Mouse (Mus musculus) ES-Bruce4 (cell line): ENCODE measurements around the gene Cenpb. TPM values are rescaled to one million over a fixed set of nuclear protein-coding genes. Genes with fewer than 3 reads are reported as not detected.

Source experiments
- H3K27ac ChIP-seq: 2 replicates; pipeline ENCODE4 v1.5.1; 2012; ENCODE audit warnings: low read length, inconsistent platforms; ENCODE audit not compliant: insufficient read depth
- H3K27me3 ChIP-seq: 2 replicates; pipeline ENCODE4 v1.6.1; 2012; ENCODE audit warnings: mild to moderate bottlenecking, low read length, inconsistent platforms; ENCODE audit not compliant: control insufficient read depth, poor library complexity, insufficient read depth, severe bottlenecking
- H3K36me3 ChIP-seq: 2 replicates; pipeline ENCODE4 v1.6.1; 2012; ENCODE audit warnings: inconsistent platforms, mild to moderate bottlenecking, low read length, moderate library complexity; ENCODE audit not compliant: control insufficient read depth, poor library complexity, insufficient read depth, severe bottlenecking
- H3K4me1 ChIP-seq: one replicate; pipeline ENCODE4 v1.8.1; 2011; ENCODE audit warnings: low read length; ENCODE audit not compliant: control insufficient read depth, insufficient read depth
- H3K4me3 ChIP-seq: 2 replicates; pipeline ENCODE4 v1.5.1; 2011; ENCODE audit warnings: low read depth, mild to moderate bottlenecking, low read length
- H3K9ac ChIP-seq: 2 replicates; pipeline ENCODE4 v1.6.1; 2012; ENCODE audit warnings: low read depth, mild to moderate bottlenecking, inconsistent platforms; ENCODE audit not compliant: poor library complexity, severe bottlenecking
- H3K9me3 ChIP-seq: replicated peaks from 2 replicates; pipeline ENCODE4 v1.6.1; 2012; ENCODE audit warnings: mild to moderate bottlenecking, low read length, inconsistent platforms; ENCODE audit not compliant: control insufficient read depth, poor library complexity, insufficient read depth, severe bottlenecking
- CTCF ChIP-seq: IDR thresholded peaks from one replicate; pipeline ENCODE4 v1.8.1; 2011; ENCODE audit warnings: low read depth, low read length
- EP300 ChIP-seq: IDR thresholded peaks from 2 replicates; pipeline ENCODE4 v1.6.1; 2011; ENCODE audit warnings: low read depth, low read length; ENCODE audit not compliant: insufficient read depth
- POLR2A ChIP-seq: IDR thresholded peaks from one replicate; pipeline ENCODE4 v1.8.1; 2011; ENCODE audit warnings: low read length; ENCODE audit not compliant: insufficient read depth
- polyA plus RNA-seq: library from polyadenylated mRNA; stranded (reverse); fragments of >200 nt; gene quantifications from 2 replicates; pipeline ENCODE4 v1.2.4, GENCODE M21; 2011; ENCODE audit warnings: low read depth; ENCODE audit not compliant: missing spikeins, insufficient read depth, insufficient read length

The Cenpb gene
- polyA plus RNA-seq, 1 experiment = 12.2 TPM

DNA sequence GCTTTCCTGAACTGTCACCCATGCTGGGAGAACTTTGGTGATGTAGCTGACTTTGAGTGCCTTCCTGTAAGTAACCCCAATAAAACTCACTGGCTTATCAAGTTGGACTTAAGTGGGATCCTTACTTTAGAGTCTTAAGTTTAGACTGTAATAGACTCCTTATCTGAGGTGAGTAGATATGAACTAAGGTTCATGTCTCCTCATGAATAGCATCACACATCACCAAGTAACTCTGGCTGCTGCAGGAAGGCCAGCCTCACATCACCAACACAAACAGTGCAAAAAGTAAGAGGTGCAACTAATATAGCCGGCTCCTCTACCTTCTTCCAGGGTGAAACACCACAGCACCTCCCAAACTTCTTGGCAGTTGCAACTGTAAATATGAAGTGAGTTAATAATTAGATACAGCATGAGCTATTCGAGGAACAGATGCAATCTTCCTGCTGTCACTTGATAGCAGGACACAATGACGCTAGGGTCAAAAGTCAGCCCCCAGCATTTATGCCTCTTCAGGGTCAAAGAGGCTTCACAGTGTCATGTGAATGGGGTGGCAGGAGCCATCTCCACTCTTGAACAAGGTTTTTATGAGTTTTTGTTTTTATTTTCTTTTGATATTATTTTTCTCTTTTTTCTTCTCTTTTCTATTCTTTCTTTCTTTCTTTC lies 42.1 kb upstream of the Cenpb start:
- Histone ChIP-seq H3K9me3 (no peaks in the 10 kb centered on the region), H3K4me3 (no peak overlapping the region), H3K27me3 (no peaks in the 10 kb centered on the region), H3K36me3 (no peaks in the 10 kb centered on the region), H3K9ac (no peak overlapping the region), H3K27ac (no peak overlapping the region), H3K4me1 (no peaks in the 10 kb centered on the region)
- no peak for TF ChIP-seq EP300
- no peak for TF ChIP-seq CTCF
- no peak for TF ChIP-seq POLR2A

DNA sequence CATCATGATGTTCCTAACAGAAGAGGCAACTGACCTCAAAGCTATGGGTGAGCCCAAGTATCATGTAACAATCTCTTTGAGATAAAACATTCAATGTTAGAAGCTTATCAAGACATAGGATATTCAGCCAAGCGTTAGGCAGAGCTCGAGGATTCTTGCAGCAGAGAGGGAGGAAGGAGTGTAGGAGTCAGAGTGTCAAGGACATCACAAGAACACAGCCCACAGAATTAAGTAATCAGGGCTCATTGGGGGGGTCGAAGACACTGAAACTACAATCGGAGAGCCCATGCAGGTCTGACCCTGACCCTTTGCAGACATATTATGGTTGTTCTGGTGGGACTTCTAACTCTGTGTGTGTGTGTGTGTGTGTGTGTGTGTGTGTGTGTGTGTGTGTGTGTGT lies 40.2 kb upstream of the Cenpb start:
- Histone ChIP-seq H3K27ac (no peak overlapping the region), H3K9ac (no peak overlapping the region), H3K27me3 (no peaks in the 10 kb centered on the region), H3K4me3 (no peak overlapping the region), H3K4me1 (peaks cover 5% of the 10 kb centered on the region), H3K9me3 (no peaks in the 10 kb centered on the region), H3K36me3 (no peaks in the 10 kb centered on the region)
- no peak for TF ChIP-seq EP300

DNA sequence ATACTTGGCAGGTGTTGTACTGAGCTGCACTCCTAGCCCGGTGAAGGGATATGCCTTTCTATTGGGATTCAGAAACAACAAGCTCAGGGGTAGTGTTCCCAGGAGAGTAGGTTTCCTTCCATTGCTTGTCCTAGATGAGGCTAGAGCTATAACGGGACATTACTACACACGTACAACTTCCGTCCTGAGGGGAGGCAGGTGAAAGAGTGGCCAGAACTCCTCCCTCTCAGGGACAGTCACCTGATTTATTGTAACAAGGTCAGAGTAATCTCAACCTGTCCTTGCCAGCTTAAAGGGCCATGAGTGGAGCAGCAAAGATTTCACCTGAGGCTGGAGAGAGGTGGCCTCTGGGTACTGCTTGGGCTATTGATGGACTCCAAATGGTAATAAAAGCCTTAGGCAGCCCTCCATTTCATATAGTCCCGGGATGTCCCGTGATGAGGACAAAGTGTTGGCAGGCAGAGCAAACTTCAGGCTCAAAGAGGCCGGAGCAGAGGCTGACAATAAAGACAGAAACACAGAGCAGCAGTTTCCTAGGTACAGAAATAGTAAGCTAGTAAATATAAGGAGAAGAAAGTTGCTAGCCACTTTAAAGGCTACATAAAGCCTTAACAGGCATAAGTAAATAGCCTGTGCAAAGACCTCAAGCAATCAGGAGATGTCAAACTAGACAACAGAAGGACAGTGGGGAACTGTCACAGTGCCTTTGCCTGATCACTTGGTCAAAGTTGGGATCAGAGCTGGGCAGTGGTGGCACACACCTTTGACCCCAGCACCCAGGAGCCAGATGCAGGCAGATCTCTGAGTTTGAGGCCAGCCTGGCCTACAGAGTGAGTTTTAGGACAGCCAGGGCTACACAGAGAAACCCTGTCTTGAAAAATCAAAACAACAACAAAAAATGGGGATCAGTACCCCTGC lies 36.3 kb upstream of the Cenpb start:
- Histone ChIP-seq H3K9ac (no peak overlapping the region), H3K27ac (no peak overlapping the region), H3K9me3 (no peaks in the 10 kb centered on the region), H3K4me1 (peaks cover 5% of the 10 kb centered on the region), H3K36me3 (no peaks in the 10 kb centered on the region), H3K27me3 (no peaks in the 10 kb centered on the region), H3K4me3 (no peak overlapping the region)
- TF ChIP-seq CTCF (no peak), EP300 (no peak), POLR2A (no peak)

DNA sequence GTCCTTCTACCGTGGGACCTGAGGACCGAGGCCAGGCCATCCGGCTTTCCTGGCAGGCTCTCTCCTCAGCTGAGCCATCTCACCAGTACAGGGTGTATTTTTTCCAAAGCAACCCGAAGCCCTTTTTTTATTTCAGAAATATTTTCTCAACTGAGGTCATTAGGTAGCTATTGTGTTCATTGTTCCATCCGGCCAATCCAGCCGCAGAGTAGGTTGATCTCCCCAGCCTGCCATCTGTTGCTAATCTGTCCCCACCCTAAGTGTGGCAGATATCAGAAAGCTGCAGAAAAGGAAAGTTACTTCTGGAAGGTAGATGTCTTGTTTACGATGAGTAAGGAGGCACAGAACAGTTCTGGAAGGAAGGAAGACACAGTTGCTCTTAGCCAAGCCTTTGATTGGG lies 33.9 kb upstream of the Cenpb start:
- Histone ChIP-seq H3K36me3 (no peaks in the 10 kb centered on the region), H3K4me1 (peaks cover 5% of the 10 kb centered on the region), H3K4me3 (no peak overlapping the region), H3K27me3 (no peaks in the 10 kb centered on the region), H3K9me3 (no peaks in the 10 kb centered on the region), H3K9ac (no peak overlapping the region), H3K27ac (no peak overlapping the region)
- TF ChIP-seq POLR2A = no peak
- TF ChIP-seq CTCF = no peak
- TF ChIP-seq EP300 = no peak

DNA sequence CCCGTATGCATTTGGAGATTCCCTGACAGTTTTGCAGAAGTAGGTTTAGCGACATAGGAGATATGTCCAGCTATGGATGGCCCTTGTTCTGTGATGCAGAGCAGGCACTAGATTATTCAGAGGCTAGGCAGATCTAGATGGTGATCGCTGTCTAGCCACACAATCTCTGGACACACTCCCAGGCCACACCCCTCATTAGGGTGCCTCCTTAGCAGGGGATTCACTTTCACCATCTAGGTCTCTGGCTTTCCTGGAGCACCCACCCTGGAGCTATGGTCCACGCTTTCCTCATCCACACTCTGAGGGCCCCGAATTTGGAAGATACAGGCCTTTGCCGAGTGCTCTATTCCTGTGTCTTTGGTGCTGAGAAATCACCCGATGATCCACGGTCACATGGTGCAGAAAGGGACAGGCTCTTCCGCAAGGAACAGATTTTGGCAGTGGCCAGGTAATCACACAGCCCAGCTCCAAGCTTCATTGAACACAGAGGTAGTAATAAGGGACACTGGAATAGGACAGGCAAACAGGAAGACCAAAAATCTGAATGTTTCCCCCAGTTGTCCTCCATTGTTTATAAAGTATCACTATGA lies 31.3 kb upstream of the Cenpb start:
- no peaks in the 10 kb centered on the region for H3K36me3 ChIP-seq
- H3K9ac ChIP-seq = peak overlapping the region; percentile 53
- TF ChIP-seq CTCF = no peak
- TF ChIP-seq POLR2A = no peak
- TF ChIP-seq EP300 = no peak
- no peak overlapping the region for H3K27ac ChIP-seq
- no peaks in the 10 kb centered on the region for H3K27me3 ChIP-seq
- H3K9me3 ChIP-seq = no peaks in the 10 kb centered on the region
- H3K4me3 ChIP-seq = peak overlapping the region; percentile 10; the same call in 1 of the 2 replicates
- peaks cover 2% of the 10 kb centered on the region for H3K4me1 ChIP-seq
